Mouse (Mus musculus) lung, embryonic 14.5 days (tissue): ENCODE results near the gene Kcnc1. TPM values are rescaled to one million over a fixed set of nuclear protein-coding genes. Genes with fewer than 3 reads are reported as not detected.

ENCODE experiments used
- ATAC-seq: fragments of 200-750 bp; cut with Nextera tagmentation; 2 replicates; pipeline ENCODE4 v1.8.0; 2017; ENCODE audit warnings: mild to moderate bottlenecking, moderate TSS enrichment, moderate library complexity; ENCODE audit not compliant: insufficient read depth
- DNase-seq: peaks from one replicate; pipeline ENCODE4 v3.0.0-alpha.2; 2015
- H3K27ac ChIP-seq: fragments of 300-500 bp; sonication (generic); 2 replicates; pipeline ENCODE4 v1.5.1; 2014; ENCODE audit warnings: low read depth, mild to moderate bottlenecking, moderate library complexity
- H3K27me3 ChIP-seq: fragments of 300-500 bp; sonication (generic); 2 replicates; pipeline ENCODE4 v1.6.1; 2014; ENCODE audit warnings: low read length, control low read depth; ENCODE audit not compliant: insufficient read depth
- H3K36me3 ChIP-seq: fragments of 300-500 bp; sonication (generic); 2 replicates; pipeline ENCODE4 v1.6.1; 2014; ENCODE audit warnings: control low read depth; ENCODE audit not compliant: insufficient read depth
- H3K4me1 ChIP-seq: fragments of 300-500 bp; sonication (generic); 2 replicates; pipeline ENCODE4 v1.6.1; 2014; ENCODE audit warnings: antibody characterized with exemption, control low read depth; ENCODE audit not compliant: insufficient read depth
- H3K4me2 ChIP-seq: fragments of 300-500 bp; sonication (generic); 2 replicates; pipeline ENCODE4 v1.6.1; 2014; ENCODE audit warnings: mild to moderate bottlenecking
- H3K4me3 ChIP-seq: fragments of 300-500 bp; sonication (generic); 2 replicates; pipeline ENCODE4 v1.5.1; 2014; ENCODE audit warnings: low read depth, low read length
- H3K9ac ChIP-seq: fragments of 300-500 bp; sonication (generic); 2 replicates; pipeline ENCODE4 v1.6.1; 2014
- H3K9me3 ChIP-seq: fragments of 300-500 bp; sonication (generic); 2 replicates; pipeline ENCODE4 v1.6.1; 2016; ENCODE audit warnings: low read depth, low read length, control low read depth
- CTCF ChIP-seq: IDR thresholded peaks from 2 replicates; pipeline ENCODE4 v1.5.1; 2016; ENCODE audit warnings: antibody characterized with exemption, low read depth
- WGBS: fragments of 180-500 bp; shearing (Covaris S2); extraction: QIAGEN DNeasy Blood & Tissue Kit; methylation state at CpG from one replicate; pipeline ENCODE4 v1.1.7; 2014; 5-methylcytosine and 5-hydroxymethylcytosine counted together
- polyA plus RNA-seq: library from polyadenylated mRNA; unstranded; fragments of >200 nt; fragmentation: Nextera tagmentation; extraction: Ambion mirVana; gene quantifications from 2 replicates; pipeline ENCODE4 v1.2.1, GENCODE M21; 2014

Gene Kcnc1
- polyA plus RNA-seq, 1 experiment from 2014 or later: 0.22 TPM

GRCm38 (mm10) chr7:46445896-46446295 is 49.6 kb downstream of the Kcnc1 start:
- 72% methylated on average over 6 of the region's 6 CpGs for WGBS
- TF ChIP-seq CTCF: no peak
- Histone ChIP-seq H3K9ac (no peak overlapping the region), H3K4me1 (no peaks in the 10 kb centered on the region), H3K36me3 (no peaks in the 10 kb centered on the region), H3K4me2 (no peak overlapping the region), H3K27me3 (no peaks in the 10 kb centered on the region), H3K9me3 (no peaks in the 10 kb centered on the region), H3K4me3 (no peak overlapping the region), H3K27ac (no peak overlapping the region)
- DNase-seq: no peak
- ATAC-seq: no peak

GRCm38 (mm10) chr7:46447473-46448165 is 51.3 kb downstream of the Kcnc1 start:
- Histone ChIP-seq H3K36me3 (no peaks in the 10 kb centered on the region), H3K9ac (no peak overlapping the region), H3K9me3 (no peaks in the 10 kb centered on the region), H3K27ac (no peak overlapping the region), H3K4me3 (no peak overlapping the region), H3K4me1 (no peaks in the 10 kb centered on the region), H3K4me2 (no peak overlapping the region), H3K27me3 (no peaks in the 10 kb centered on the region)
- no peak for ATAC-seq
- no peak for DNase-seq
- WGBS: 29% methylated on average over 9 of the region's 9 CpGs
- no peak for TF ChIP-seq CTCF

GRCm38 (mm10) chr7:46448922-46449645 is 52.8 kb downstream of the Kcnc1 start:
- Histone ChIP-seq H3K36me3 (no peaks in the 10 kb centered on the region), H3K27me3 (no peaks in the 10 kb centered on the region), H3K4me1 (no peaks in the 10 kb centered on the region), H3K4me2 (no peak overlapping the region), H3K27ac (no peak overlapping the region), H3K9ac (no peak overlapping the region), H3K9me3 (no peaks in the 10 kb centered on the region), H3K4me3 (no peak overlapping the region)
- DNase-seq (no peak), ATAC-seq (no peak)
- no peak for TF ChIP-seq CTCF
- WGBS: 54% methylated on average over 6 of the region's 6 CpGs

- Histone ChIP-seq H3K27me3 (no peaks in the 10 kb centered on the region), H3K4me3 (no peak overlapping the region), H3K9ac (no peak overlapping the region), H3K4me1 (no peaks in the 10 kb centered on the region), H3K27ac (no peak overlapping the region), H3K36me3 (no peaks in the 10 kb centered on the region), H3K4me2 (no peak overlapping the region), H3K9me3 (no peaks in the 10 kb centered on the region)
- 37% methylated on average over 10 of the region's 10 CpGs for WGBS
- no peak for ATAC-seq
- TF ChIP-seq CTCF: no peak
- DNase-seq: no peak
Observed at GRCm38 (mm10) chr7:46453930-46454679, 57.8 kb downstream of the Kcnc1 start.

GRCm38 (mm10) chr7:46457889-46458288 is 61.6 kb downstream of the Kcnc1 start:
- no peaks in the 10 kb centered on the region; the same call in 1 of the 2 replicates for H3K4me1 ChIP-seq
- H3K4me2 ChIP-seq: no peak overlapping the region
- 74% methylated on average over 3 of the region's 3 CpGs for WGBS
- DNase-seq (no peak), ATAC-seq (no peak)
- no peak overlapping the region for H3K9ac ChIP-seq
- no peaks in the 10 kb centered on the region for H3K27me3 ChIP-seq
- no peak overlapping the region for H3K4me3 ChIP-seq
- no peak overlapping the region for H3K27ac ChIP-seq
- no peak for TF ChIP-seq CTCF
- no peaks in the 10 kb centered on the region for H3K9me3 ChIP-seq
- H3K36me3 ChIP-seq: no peaks in the 10 kb centered on the region

GRCm38 (mm10) chr7:46459200-46459599 is 62.9 kb downstream of the Kcnc1 start:
- peaks cover 5% of the 10 kb centered on the region for H3K4me1 ChIP-seq
- TF ChIP-seq CTCF: no peak
- H3K9me3 ChIP-seq: no peaks in the 10 kb centered on the region
- H3K27ac ChIP-seq: no peak overlapping the region
- H3K4me3 ChIP-seq: no peak overlapping the region
- ATAC-seq (no peak), DNase-seq (no peak)
- no peak overlapping the region for H3K9ac ChIP-seq
- no peaks in the 10 kb centered on the region for H3K27me3 ChIP-seq
- H3K4me2 ChIP-seq: no peak overlapping the region
- 79% methylated on average over 2 of the region's 2 CpGs for WGBS
- H3K36me3 ChIP-seq: no peaks in the 10 kb centered on the region
